Mouse (Mus musculus): ENCODE results near the gene Dxo.

DNA sequence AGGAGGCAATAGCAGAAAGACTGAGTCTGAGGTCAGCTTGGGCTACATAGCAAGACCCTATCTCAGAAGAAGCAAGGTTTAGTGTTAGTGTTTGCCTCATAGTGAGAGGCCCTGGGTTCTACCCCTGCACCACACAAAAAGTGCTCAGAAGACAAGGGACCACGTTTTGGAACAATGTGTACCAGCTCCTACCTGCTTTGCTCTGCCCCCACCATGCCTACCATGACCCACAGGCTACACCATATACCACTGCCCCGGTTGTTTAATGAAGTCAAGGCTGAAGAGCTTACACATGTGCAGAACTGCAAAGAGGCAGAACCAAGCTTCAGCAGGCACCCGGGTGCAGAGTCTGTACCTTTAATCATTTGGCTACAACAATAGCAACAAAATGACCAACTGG is 29.6 kb upstream of the Dxo start:
- TF ChIP-seq ZMIZ1 (IDR thresholded peaks at IDR 0.05; ENCODE audit: low read depth, low read length) = no peak
- TF ChIP-seq ZNF384 (IDR thresholded peaks at IDR 0.05; ENCODE audit: low read depth, low read length) = no peak
- no peak for TF ChIP-seq MAX (IDR thresholded peaks at IDR 0.05; ENCODE audit: low read length)
- no peak for TF ChIP-seq NELFE (IDR thresholded peaks at IDR 0.05; ENCODE audit: low read depth, low read length)
- no peak for TF ChIP-seq USF1 (IDR thresholded peaks at IDR 0.05; ENCODE audit: low read depth, low read length)
- no peak for TF ChIP-seq MEF2A (IDR thresholded peaks at IDR 0.05; ENCODE audit: borderline replicate concordance, low read depth, low read length)
- TF ChIP-seq CTCF (conservative IDR thresholded peaks at IDR 0.05 in 1 of 2, IDR thresholded peaks at IDR 0.05 in 1 of 2; ENCODE audit: low read depth in 2 of 2, low read length in 2 of 2) = no peak
- no peak for TF ChIP-seq POLR2A (IDR thresholded peaks at IDR 0.05; ENCODE audit: low read depth, low read length)

All from CH12.LX (cell line).